Mouse (Mus musculus) heart, postnatal 0 days (tissue): ENCODE data around the gene Adgrl4.

Experiments used
- CTCF ChIP-seq: IDR thresholded peaks from 2 replicates; pipeline ENCODE4 v1.5.1; 2016; ENCODE audit warnings: antibody characterized with exemption, control low read depth, low read depth
- EP300 ChIP-seq: IDR thresholded peaks from 2 replicates; pipeline ENCODE4 v1.6.1; 2016; ENCODE audit warnings: antibody characterized with exemption, low read depth

DNA sequence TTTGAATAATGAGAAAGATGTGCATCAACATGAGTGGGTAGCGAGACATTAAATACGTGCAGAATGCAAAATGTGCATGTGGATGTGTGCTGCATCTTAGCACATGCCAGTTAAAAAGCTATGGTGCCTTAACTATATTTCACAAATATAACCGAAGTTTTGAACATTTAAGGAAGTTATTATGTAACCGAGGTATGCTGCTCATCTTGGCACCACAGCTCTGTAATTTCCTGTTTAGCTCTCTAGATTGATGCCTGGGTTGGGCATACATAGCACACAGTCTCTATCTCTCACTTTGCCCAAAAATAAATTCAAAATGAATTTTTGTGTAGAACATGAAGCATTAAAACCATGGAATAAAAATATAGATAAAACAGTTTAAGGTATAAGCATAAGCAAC is 6.6 kb downstream of the Adgrl4 start:
- no peak for TF ChIP-seq CTCF
- TF ChIP-seq EP300 = no peak
